Mouse (Mus musculus): ENCODE measurements at regions not wholly inside any gene's neighbourhood (a gene's known extent, or its start where the extent isn't known, plus 50 kb on each side); places are given as distances from the start of the nearest gene placed in this dataset.

DNA sequence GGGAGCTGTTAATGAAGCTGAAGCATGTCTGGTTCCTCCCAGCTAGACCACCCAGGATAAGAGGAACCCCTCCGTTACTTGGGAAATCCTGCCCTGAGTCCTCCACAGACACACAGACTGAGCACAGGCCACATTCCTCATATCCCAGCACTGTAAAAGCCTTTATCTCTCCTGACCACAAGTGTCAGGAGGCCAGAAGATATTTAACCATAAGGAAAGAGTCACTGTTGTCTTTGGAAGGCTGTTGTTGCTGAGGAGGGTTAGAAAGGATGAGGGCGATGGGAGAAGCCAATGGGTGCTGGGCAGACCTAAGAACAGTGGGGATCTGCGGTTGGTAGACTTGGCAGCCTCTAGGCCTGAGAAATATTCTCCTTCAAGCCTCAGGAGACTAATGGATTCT, 307.6 kb upstream of the Zfp703 start:
- no peak overlapping the region for H3K4me3 ChIP-seq (replicated peaks; ENCODE audit: insufficient read depth, low read depth, low read length)
- H3K27ac ChIP-seq (ENCODE audit: insufficient read depth, low read length) = no peak overlapping the region
- no peak for DNase-seq
- 92% methylated on average over 3 of the region's 3 CpGs for WGBS
- TF ChIP-seq POLR2A (IDR thresholded peaks at IDR 0.05; ENCODE audit: borderline replicate concordance, insufficient read depth, low read length) (no peak), CTCF (IDR thresholded peaks at IDR 0.05; ENCODE audit: borderline replicate concordance, insufficient read depth, low read depth, low read length) (no peak)
- H3K4me1 ChIP-seq (ENCODE audit: control insufficient read depth, insufficient read depth, low read length) = no peaks in the 10 kb centered on the region
- H3K27me3 ChIP-seq (ENCODE audit: control insufficient read depth, insufficient read depth, low read length) = no peaks in the 10 kb centered on the region

DNA sequence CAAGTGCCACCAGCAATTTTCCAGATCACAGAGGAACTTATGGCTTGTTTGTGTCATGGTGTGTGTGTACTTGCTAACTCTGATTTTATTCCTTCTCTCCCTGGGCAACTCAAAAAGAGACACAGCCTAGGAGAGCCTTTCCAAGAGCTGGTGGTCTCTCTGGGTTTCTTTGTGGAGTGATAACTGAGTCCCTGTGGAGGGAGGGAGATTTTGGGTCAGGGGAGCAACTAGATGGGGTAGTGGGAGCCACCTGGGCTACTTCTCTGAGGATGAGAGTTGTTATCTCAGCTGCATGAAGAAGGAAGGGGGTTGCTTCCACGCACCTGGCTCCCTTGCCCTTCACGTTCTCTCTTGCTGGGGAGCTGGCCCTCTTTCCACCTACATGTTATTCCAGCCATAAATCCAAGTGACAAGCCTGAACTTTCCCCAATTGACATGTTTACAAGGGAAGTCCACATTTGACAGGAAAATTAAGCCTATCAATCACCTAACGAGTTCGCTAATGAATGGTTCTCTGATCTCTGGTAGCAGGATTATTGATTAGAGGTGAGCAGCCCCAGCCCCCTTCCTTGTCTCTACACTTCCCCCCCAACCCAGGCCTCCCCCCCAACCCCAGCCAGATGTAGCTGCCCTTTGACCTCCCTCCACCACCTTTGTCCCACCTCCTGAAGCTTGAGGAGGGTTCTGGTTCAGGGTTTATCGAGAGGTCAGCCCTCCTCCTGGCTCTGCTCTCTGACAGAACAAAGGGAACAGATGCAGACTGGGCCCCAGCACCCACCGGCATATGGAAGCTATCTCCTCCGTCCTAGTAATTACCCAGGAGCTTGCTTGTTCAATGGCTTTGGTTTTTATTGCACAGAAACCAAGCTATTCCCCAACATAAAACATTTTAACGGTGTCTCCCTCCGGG, 304.4 kb upstream of the Zfp703 start:
- no peak for DNase-seq
- no peaks in the 10 kb centered on the region for H3K4me1 ChIP-seq (ENCODE audit: control insufficient read depth, insufficient read depth, low read length)
- H3K27me3 ChIP-seq (ENCODE audit: control insufficient read depth, insufficient read depth, low read length) = no peaks in the 10 kb centered on the region; the same call in 1 of the 2 replicates
- no peak overlapping the region for H3K4me3 ChIP-seq (replicated peaks; ENCODE audit: insufficient read depth, low read depth, low read length)
- H3K27ac ChIP-seq (ENCODE audit: insufficient read depth, low read length) = no peak overlapping the region
- TF ChIP-seq CTCF (IDR thresholded peaks at IDR 0.05; ENCODE audit: borderline replicate concordance, insufficient read depth, low read depth, low read length) (no peak), POLR2A (IDR thresholded peaks at IDR 0.05; ENCODE audit: borderline replicate concordance, insufficient read depth, low read length) (no peak)
- WGBS = 67% methylated on average over 9 of the region's 9 CpGs

DNA sequence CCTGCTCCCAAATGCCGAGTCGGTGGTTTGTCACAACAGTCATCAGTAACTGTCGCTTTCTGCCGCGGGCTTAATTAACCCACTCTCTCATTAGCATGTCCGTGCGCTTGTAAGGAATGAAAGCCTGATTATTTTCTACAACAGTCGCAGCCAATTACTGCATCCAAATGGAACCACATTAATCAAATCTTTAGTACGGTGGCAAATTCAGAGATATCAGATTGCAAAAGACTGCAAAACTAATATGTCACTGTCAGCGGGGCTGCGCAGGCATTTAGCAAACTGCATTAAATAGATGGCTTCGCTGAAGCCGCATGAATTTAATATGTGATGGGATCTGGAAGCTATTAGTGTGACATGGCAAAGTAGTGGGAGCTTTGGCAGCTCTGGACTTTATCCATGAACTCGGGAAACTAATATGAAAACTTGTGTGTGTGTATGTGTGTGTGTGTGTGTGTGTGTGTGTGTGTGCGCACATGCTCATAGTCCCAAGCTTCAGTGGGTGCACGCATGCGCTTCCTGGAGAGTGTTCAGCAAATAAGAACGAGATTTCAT, 299.5 kb upstream of the Zfp703 start:
- H3K27me3 ChIP-seq (ENCODE audit: control insufficient read depth, insufficient read depth, low read length) = no peaks in the 10 kb centered on the region; the same call in 1 of the 2 replicates
- DNase-seq = no peak
- 77% methylated on average over 18 of the region's 18 CpGs for WGBS
- no peak for TF ChIP-seq POLR2A (IDR thresholded peaks at IDR 0.05; ENCODE audit: borderline replicate concordance, insufficient read depth, low read length)
- TF ChIP-seq CTCF (IDR thresholded peaks at IDR 0.05; ENCODE audit: borderline replicate concordance, insufficient read depth, low read depth, low read length) = no peak
- H3K4me3 ChIP-seq (replicated peaks; ENCODE audit: insufficient read depth, low read depth, low read length) = no peak overlapping the region
- no peak overlapping the region for H3K27ac ChIP-seq (ENCODE audit: insufficient read depth, low read length)
- H3K4me1 ChIP-seq (ENCODE audit: control insufficient read depth, insufficient read depth, low read length) = peaks cover 11% of the 10 kb centered on the region; the same call in 1 of the 2 replicates

DNA sequence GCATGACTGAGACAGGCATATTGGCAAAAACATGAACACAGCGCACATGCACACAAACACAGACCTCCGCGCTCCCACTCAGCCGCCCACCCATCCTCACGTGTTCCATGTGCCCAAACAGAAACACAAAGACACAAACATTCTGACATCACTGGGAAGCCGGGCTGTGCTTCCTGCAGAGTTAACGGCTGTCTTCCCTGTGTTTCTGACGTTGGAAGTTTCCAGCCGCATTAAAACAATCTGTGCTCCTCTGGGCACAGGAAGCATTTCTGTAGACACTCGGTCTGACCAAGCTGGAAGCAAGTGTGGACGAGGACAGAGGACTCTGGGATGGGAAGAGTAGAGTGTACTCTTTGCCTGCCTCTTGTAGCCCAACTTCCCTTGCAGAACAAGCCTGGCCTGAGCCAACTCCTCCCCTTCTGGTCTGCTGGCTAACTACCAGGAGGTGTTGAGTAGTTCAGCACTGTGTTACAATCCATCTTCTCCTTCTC, 296.2 kb upstream of the Zfp703 start:
- H3K4me3 ChIP-seq (replicated peaks; ENCODE audit: insufficient read depth, low read depth, low read length) = peak overlapping the region; percentile 6
- TF ChIP-seq CTCF (IDR thresholded peaks at IDR 0.05; ENCODE audit: borderline replicate concordance, insufficient read depth, low read depth, low read length) = no peak
- no peak for TF ChIP-seq POLR2A (IDR thresholded peaks at IDR 0.05; ENCODE audit: borderline replicate concordance, insufficient read depth, low read length)
- no peaks in the 10 kb centered on the region; the same call in 1 of the 2 replicates for H3K27me3 ChIP-seq (ENCODE audit: control insufficient read depth, insufficient read depth, low read length)
- 11% methylated on average over 11 of the region's 11 CpGs for WGBS
- peaks cover 11% of the 10 kb centered on the region; the same call in 1 of the 2 replicates for H3K4me1 ChIP-seq (ENCODE audit: control insufficient read depth, insufficient read depth, low read length)
- peak overlapping the region; percentile 2; the same call in 1 of the 2 replicates for H3K27ac ChIP-seq (ENCODE audit: insufficient read depth, low read length)
- DNase-seq = peak; percentile 72 to 82

DNA sequence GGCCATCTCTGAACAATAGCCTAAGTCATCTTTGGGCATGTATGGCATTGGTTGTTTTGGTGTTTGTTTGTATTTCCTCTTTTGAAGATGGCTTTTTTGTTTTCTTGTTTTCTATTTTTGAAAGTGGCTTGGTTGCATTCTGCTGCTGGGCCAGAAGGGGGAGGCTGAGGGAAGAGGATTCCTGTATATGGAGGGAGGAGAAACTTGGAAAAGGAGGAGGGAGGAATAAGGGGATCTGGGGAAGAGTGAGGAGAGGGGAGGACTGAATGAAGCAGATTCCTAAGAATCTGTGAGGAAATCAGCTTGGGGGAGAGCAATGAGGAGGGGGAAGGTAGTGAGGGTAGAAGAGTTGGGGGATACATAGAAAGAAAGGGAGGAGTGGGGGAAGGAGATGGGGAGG, 290.0 kb upstream of the Zfp703 start:
- Histone ChIP-seq H3K27me3 (ENCODE audit: control insufficient read depth, insufficient read depth, low read length) (no peaks in the 10 kb centered on the region), H3K4me3 (replicated peaks; ENCODE audit: insufficient read depth, low read depth, low read length) (no peak overlapping the region), H3K27ac (ENCODE audit: insufficient read depth, low read length) (no peak overlapping the region), H3K4me1 (ENCODE audit: control insufficient read depth, insufficient read depth, low read length) (peaks cover 7% of the 10 kb centered on the region)
- no peak for TF ChIP-seq POLR2A (IDR thresholded peaks at IDR 0.05; ENCODE audit: borderline replicate concordance, insufficient read depth, low read length)
- peak; percentile 59 for TF ChIP-seq CTCF (IDR thresholded peaks at IDR 0.05; ENCODE audit: borderline replicate concordance, insufficient read depth, low read depth, low read length)
- peak; percentile 52 to 61 for DNase-seq

DNA sequence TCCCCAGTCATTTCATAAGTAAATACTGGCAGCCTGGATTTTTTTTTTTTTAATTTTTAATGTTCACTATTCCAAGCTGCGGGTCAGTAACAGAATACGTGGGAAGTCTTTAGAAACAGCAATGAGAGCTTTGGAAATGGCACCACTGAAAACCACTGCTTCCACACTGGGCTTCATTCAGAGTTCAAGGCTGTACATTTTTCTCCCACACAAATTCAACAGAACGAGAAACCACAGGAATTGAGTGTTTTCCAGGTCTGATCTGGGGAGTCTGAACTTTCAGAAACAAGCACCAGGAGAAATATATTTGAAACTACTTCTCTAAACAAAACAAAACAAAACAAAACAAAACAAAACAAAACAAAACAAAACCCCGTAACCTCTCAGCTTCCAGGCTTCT, 289.1 kb upstream of the Zfp703 start:
- Histone ChIP-seq H3K4me1 (ENCODE audit: control insufficient read depth, insufficient read depth, low read length) (peaks cover 7% of the 10 kb centered on the region), H3K4me3 (replicated peaks; ENCODE audit: insufficient read depth, low read depth, low read length) (no peak overlapping the region), H3K27me3 (ENCODE audit: control insufficient read depth, insufficient read depth, low read length) (no peaks in the 10 kb centered on the region), H3K27ac (ENCODE audit: insufficient read depth, low read length) (no peak overlapping the region)
- DNase-seq = no peak
- TF ChIP-seq CTCF (IDR thresholded peaks at IDR 0.05; ENCODE audit: borderline replicate concordance, insufficient read depth, low read depth, low read length) (no peak), POLR2A (IDR thresholded peaks at IDR 0.05; ENCODE audit: borderline replicate concordance, insufficient read depth, low read length) (no peak)
- WGBS = 57% methylated on average over 4 of the region's 4 CpGs

DNA sequence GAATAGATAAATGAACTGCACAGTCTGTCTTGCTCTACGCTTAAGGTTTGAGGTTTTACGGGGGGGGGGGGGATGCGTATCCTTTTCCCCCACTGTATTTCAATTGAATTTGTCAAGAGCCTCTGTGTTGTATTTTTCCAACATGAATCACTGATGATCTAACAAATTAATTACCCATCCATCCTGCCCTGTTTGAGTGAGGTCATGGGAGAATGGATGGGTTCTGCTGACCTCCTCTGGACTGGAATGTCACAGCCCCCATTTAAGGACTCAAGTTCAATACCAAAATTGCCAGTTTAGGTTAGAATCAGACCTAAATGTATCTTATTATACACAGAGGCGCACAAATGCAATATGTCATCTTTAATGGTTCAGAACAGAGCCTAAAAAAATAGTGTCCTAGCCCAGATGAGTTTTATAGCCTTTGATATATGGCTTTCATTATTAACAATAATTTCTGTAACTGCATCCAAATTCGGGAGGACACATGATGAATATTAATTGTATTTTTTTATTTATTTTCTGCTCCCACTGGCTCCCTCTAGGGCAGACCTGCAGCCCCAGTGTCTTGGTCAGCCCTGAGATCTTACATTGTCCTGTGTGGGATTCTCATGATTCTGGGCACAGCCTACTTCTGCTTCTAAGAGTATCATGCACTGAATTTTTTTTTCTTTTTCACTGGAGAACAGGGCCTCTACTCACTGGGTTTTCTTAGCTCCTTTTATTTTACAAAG, 288.2 kb upstream of the Zfp703 start:
- Histone ChIP-seq H3K4me1 (ENCODE audit: control insufficient read depth, insufficient read depth, low read length) (peaks cover 7% of the 10 kb centered on the region), H3K27ac (ENCODE audit: insufficient read depth, low read length) (no peak overlapping the region), H3K4me3 (replicated peaks; ENCODE audit: insufficient read depth, low read depth, low read length) (no peak overlapping the region), H3K27me3 (ENCODE audit: control insufficient read depth, insufficient read depth, low read length) (no peaks in the 10 kb centered on the region)
- WGBS = 90% methylated on average over 5 of the region's 5 CpGs
- DNase-seq = peak in 1 of 2 experiments; percentile 18
- TF ChIP-seq POLR2A (IDR thresholded peaks at IDR 0.05; ENCODE audit: borderline replicate concordance, insufficient read depth, low read length) = no peak
- peak; percentile 13; the same call in 1 of the 2 replicates for TF ChIP-seq CTCF (IDR thresholded peaks at IDR 0.05; ENCODE audit: borderline replicate concordance, insufficient read depth, low read depth, low read length)

All from cerebellum, adult 2 months (tissue).